Mouse (Mus musculus) G1E (cell line): ENCODE results near the gene Mtmr14.

Experiments
- CTCF ChIP-seq: IDR thresholded peaks from 2 replicates; pipeline ENCODE4 v1.5.1; 2012; ENCODE audit warnings: low read depth, low read length, inconsistent platforms, mixed read lengths
- POLR2AphosphoS5 ChIP-seq: IDR thresholded peaks from 2 replicates; pipeline ENCODE4 v1.6.1; 2012; ENCODE audit warnings: low read depth, low read length, inconsistent platforms; ENCODE audit not compliant: insufficient replicate concordance

GRCm38 (mm10) chr6:113195596-113195992 lies 42.0 kb upstream of the Mtmr14 start:
- TF ChIP-seq CTCF (no peak), POLR2AphosphoS5 (no peak)
